Mouse (Mus musculus): ENCODE data around the gene Ppp4r3b. TPM values are rescaled to one million over a fixed set of nuclear protein-coding genes. Genes with fewer than 3 reads are reported as not detected.

Gene Ppp4r3b
- polyA plus RNA-seq, 1 experiment, result 6.6 TPM

DNA sequence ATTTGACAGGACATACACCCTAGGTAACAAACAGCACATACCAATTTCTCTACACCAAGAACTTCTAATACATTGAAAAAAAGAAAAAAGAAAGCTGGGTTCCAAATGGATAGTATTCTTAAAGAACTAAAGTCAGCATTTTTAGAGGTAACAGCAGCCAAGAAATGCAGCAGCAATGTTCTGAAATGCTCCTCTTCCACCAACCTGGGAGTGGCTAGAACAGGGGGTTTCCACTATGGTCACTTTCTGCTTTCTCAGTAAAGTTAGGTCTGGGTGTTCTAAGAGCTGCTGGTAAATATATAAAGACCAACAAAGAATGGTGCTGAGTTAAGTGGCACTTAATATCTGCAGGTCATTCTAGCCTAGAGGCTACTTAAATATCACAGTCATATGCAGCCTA lies 46.4 kb downstream of the Ppp4r3b start:
- Histone ChIP-seq H3ac (ENCODE audit: control insufficient read depth, insufficient read length, low read depth) (no peak overlapping the region), H3K79me3 (ENCODE audit: low read depth) (no peaks in the 10 kb centered on the region), H3K4me3 (ENCODE audit: insufficient read depth, poor library complexity, severe bottlenecking) (no peak overlapping the region), H3K27me3 (ENCODE audit: control insufficient read depth, insufficient read depth, insufficient read length) (no peaks in the 10 kb centered on the region), H3K36me3 (ENCODE audit: control insufficient read depth, insufficient read depth) (peaks cover 93% of the 10 kb centered on the region), H3K79me2 (ENCODE audit: control insufficient read depth, insufficient read depth) (no peaks in the 10 kb centered on the region)
- no peak for TF ChIP-seq CEBPB (IDR thresholded peaks at IDR 0.05; ENCODE audit: low read depth)
- TF ChIP-seq MYOD1 (IDR thresholded peaks at IDR 0.05; ENCODE audit: control insufficient read depth, insufficient read length, low read depth), result no peak
- no peak for TF ChIP-seq MYOG (IDR thresholded peaks at IDR 0.05; ENCODE audit: control insufficient read depth, extremely low read depth, insufficient read length)
- no peak for TF ChIP-seq FOSL1 (IDR thresholded peaks at IDR 0.05; ENCODE audit: insufficient read depth, low read length, poor library complexity, severe bottlenecking)
- TF ChIP-seq USF1 (IDR thresholded peaks at IDR 0.05; ENCODE audit: low read depth), result no peak
- TF ChIP-seq MAX (IDR thresholded peaks at IDR 0.05), result no peak
- TF ChIP-seq CTCF (IDR thresholded peaks at IDR 0.05; ENCODE audit: control insufficient read depth, insufficient read depth, insufficient read length), result no peak

- H3K4me3 ChIP-seq (ENCODE audit: insufficient read depth, poor library complexity, severe bottlenecking), result no peak overlapping the region
- H3K36me3 ChIP-seq (ENCODE audit: control insufficient read depth, insufficient read depth), result peaks cover 94% of the 10 kb centered on the region
- H3K79me3 ChIP-seq (ENCODE audit: low read depth), result no peaks in the 10 kb centered on the region
- TF ChIP-seq USF1 (IDR thresholded peaks at IDR 0.05; ENCODE audit: low read depth), result no peak
- no peak for TF ChIP-seq CEBPB (IDR thresholded peaks at IDR 0.05; ENCODE audit: low read depth)
- TF ChIP-seq CTCF (IDR thresholded peaks at IDR 0.05; ENCODE audit: control insufficient read depth, insufficient read depth, insufficient read length), result no peak
- H3K27me3 ChIP-seq (ENCODE audit: control insufficient read depth, insufficient read depth, insufficient read length), result no peaks in the 10 kb centered on the region
- no peaks in the 10 kb centered on the region for H3K79me2 ChIP-seq (ENCODE audit: control insufficient read depth, insufficient read depth)
- no peak overlapping the region for H3ac ChIP-seq (ENCODE audit: control insufficient read depth, insufficient read length, low read depth)
These were observed 49.6 kb downstream of the Ppp4r3b start for GRCm38 (mm10) chr11:29222310-29222709.

DNA sequence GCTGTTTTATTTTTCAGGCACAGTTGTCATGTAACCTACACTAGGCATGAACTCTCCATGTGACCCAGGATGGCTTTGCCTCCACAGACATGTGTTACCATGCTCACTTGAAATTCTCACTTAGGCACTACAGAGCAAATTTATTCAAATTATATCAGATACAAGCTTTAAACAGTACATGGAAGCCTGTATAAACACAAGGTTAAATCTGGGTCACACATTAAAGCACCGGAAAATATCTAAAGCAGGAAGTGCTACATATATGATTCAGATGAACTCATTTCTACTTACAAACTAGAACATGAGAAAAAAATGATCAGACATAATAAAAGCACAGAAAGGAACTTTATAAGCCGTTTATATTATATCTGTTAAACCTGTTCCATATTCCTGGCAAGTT lies 52.1 kb downstream of the Ppp4r3b start:
- Histone ChIP-seq H3K36me3 (ENCODE audit: control insufficient read depth, insufficient read depth) (peaks cover 84% of the 10 kb centered on the region), H3K27me3 (ENCODE audit: control insufficient read depth, insufficient read depth, insufficient read length) (no peaks in the 10 kb centered on the region), H3K4me3 (ENCODE audit: insufficient read depth, poor library complexity, severe bottlenecking) (no peak overlapping the region), H3K79me3 (ENCODE audit: low read depth) (no peaks in the 10 kb centered on the region), H3ac (ENCODE audit: control insufficient read depth, insufficient read length, low read depth) (no peak overlapping the region), H3K79me2 (ENCODE audit: control insufficient read depth, insufficient read depth) (no peaks in the 10 kb centered on the region)
- TF ChIP-seq CEBPB (IDR thresholded peaks at IDR 0.05; ENCODE audit: low read depth) (no peak), MYOG (IDR thresholded peaks at IDR 0.05; ENCODE audit: control insufficient read depth, extremely low read depth, insufficient read length) (no peak), MAX (IDR thresholded peaks at IDR 0.05) (no peak), FOSL1 (IDR thresholded peaks at IDR 0.05; ENCODE audit: insufficient read depth, low read length, poor library complexity, severe bottlenecking) (no peak)

DNA sequence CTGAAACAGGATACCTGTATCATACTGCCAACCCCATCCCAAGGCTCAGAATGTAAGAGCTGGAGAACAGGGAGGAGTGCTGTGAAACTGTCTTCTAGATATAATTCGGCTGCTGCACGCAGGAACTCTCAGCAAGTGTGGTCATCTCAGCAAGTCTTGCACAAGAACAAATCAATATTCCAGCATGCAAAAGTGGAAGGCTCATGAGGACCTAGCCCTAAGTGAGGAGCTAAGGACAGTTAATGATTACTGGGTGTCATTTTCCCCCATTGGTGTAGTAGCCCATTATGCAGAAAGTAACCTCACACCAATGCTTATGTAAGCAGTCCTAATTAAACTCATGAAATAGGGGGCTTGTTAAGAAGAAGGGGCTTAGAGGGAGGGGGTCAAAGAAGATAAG lies 56.3 kb downstream of the Ppp4r3b start:
- H3K4me3 ChIP-seq (ENCODE audit: insufficient read depth, poor library complexity, severe bottlenecking), result no peak overlapping the region
- no peak for TF ChIP-seq MYOD1 (IDR thresholded peaks at IDR 0.05; ENCODE audit: control insufficient read depth, insufficient read length, low read depth)
- TF ChIP-seq MAX (IDR thresholded peaks at IDR 0.05), result no peak
- no peak for TF ChIP-seq USF1 (IDR thresholded peaks at IDR 0.05; ENCODE audit: low read depth)
- no peak for TF ChIP-seq MYOG (IDR thresholded peaks at IDR 0.05; ENCODE audit: control insufficient read depth, extremely low read depth, insufficient read length)
- TF ChIP-seq FOSL1 (IDR thresholded peaks at IDR 0.05; ENCODE audit: insufficient read depth, low read length, poor library complexity, severe bottlenecking), result no peak
- no peak for TF ChIP-seq CTCF (IDR thresholded peaks at IDR 0.05; ENCODE audit: control insufficient read depth, insufficient read depth, insufficient read length)
- TF ChIP-seq CEBPB (IDR thresholded peaks at IDR 0.05; ENCODE audit: low read depth), result no peak
- H3K79me3 ChIP-seq (ENCODE audit: low read depth), result no peaks in the 10 kb centered on the region
- H3K79me2 ChIP-seq (ENCODE audit: control insufficient read depth, insufficient read depth), result no peaks in the 10 kb centered on the region
- peaks cover 59% of the 10 kb centered on the region for H3K36me3 ChIP-seq (ENCODE audit: control insufficient read depth, insufficient read depth)
- H3ac ChIP-seq (ENCODE audit: control insufficient read depth, insufficient read length, low read depth), result no peak overlapping the region
- no peaks in the 10 kb centered on the region for H3K27me3 ChIP-seq (ENCODE audit: control insufficient read depth, insufficient read depth, insufficient read length)

GRCm38 (mm10) chr11:29233569-29233968 lies 60.9 kb downstream of the Ppp4r3b start:
- Histone ChIP-seq H3K27me3 (ENCODE audit: control insufficient read depth, insufficient read depth, insufficient read length) (no peaks in the 10 kb centered on the region), H3K79me3 (ENCODE audit: low read depth) (no peaks in the 10 kb centered on the region), H3K79me2 (ENCODE audit: control insufficient read depth, insufficient read depth) (no peaks in the 10 kb centered on the region), H3K36me3 (ENCODE audit: control insufficient read depth, insufficient read depth) (peaks cover 27% of the 10 kb centered on the region), H3K4me3 (ENCODE audit: insufficient read depth, poor library complexity, severe bottlenecking) (no peak overlapping the region), H3ac (ENCODE audit: control insufficient read depth, insufficient read length, low read depth) (no peak overlapping the region)
- TF ChIP-seq USF1 (IDR thresholded peaks at IDR 0.05; ENCODE audit: low read depth) (no peak), MAX (IDR thresholded peaks at IDR 0.05) (no peak), CTCF (IDR thresholded peaks at IDR 0.05; ENCODE audit: control insufficient read depth, insufficient read depth, insufficient read length) (no peak), CEBPB (IDR thresholded peaks at IDR 0.05; ENCODE audit: low read depth) (no peak), MYOG (IDR thresholded peaks at IDR 0.05; ENCODE audit: control insufficient read depth, extremely low read depth, insufficient read length) (no peak), MYOD1 (IDR thresholded peaks at IDR 0.05; ENCODE audit: control insufficient read depth, insufficient read length, low read depth) (no peak), FOSL1 (IDR thresholded peaks at IDR 0.05; ENCODE audit: insufficient read depth, low read length, poor library complexity, severe bottlenecking) (no peak)

DNA sequence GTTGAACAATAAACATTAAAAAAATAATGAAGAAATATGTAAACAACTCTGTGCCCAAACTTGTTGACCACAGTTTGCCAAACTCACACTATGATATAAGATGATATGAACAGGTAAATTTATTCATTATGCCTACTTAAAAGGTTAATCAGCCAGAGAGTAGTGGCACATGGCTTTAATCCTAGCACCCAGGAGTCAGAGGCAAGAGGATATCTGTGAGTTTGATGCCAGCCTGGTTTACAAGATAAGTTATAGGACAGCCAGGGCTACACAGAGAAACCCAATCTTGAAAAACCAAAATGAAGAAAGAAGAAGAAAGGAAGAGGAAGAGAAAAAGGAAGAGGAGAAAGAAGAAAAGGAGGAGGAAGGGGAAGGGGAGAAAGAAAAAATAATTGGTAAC lies 64.7 kb downstream of the Ppp4r3b start:
- no peaks in the 10 kb centered on the region for H3K27me3 ChIP-seq (ENCODE audit: control insufficient read depth, insufficient read depth, insufficient read length)
- no peaks in the 10 kb centered on the region for H3K79me2 ChIP-seq (ENCODE audit: control insufficient read depth, insufficient read depth)
- no peak for TF ChIP-seq CEBPB (IDR thresholded peaks at IDR 0.05; ENCODE audit: low read depth)
- no peak for TF ChIP-seq MYOD1 (IDR thresholded peaks at IDR 0.05; ENCODE audit: control insufficient read depth, insufficient read length, low read depth)
- no peak for TF ChIP-seq USF1 (IDR thresholded peaks at IDR 0.05; ENCODE audit: low read depth)

More for the DNA sequence above, 64.7 kb downstream of the Ppp4r3b start:
- H3K4me3 ChIP-seq (ENCODE audit: insufficient read depth, poor library complexity, severe bottlenecking), result no peak overlapping the region
- H3K79me3 ChIP-seq (ENCODE audit: low read depth), result no peaks in the 10 kb centered on the region
- no peak overlapping the region for H3ac ChIP-seq (ENCODE audit: control insufficient read depth, insufficient read length, low read depth)
- peaks cover 9% of the 10 kb centered on the region for H3K36me3 ChIP-seq (ENCODE audit: control insufficient read depth, insufficient read depth)

All from C2C12 (cell line).